Comparison of ENCODE assay signal across 9 mouse cellular contexts in genomic region chr7:141070058-141070862, GRCm38 (mm10). TPM values are rescaled to one million over a fixed set of nuclear protein-coding genes. Genes with fewer than 3 reads are reported as not detected.
DNase-seq lines count a peak whose midpoint lies in the region; ATAC-seq and TF ChIP-seq lines count a peak whose summit lies in the region.
"Had no signal": no experiment of that assay in that cellular context is flagged by ENCODE, and none has a peak within 500 bp of the region (broad histone marks: within the 10 kb centered on the region; RNA-seq: fewer than 3 reads in every experiment).

No protein-coding gene starts in this region.

- H3K4me2 ChIP-seq in intestine, postnatal 0 days (replicated peaks; ENCODE audit: low read depth), result peak overlapping the region; percentile 73
- peak overlapping the region; percentile 74 for H3K4me2 ChIP-seq in limb, embryonic 11.5 days (ENCODE audit: low read depth, severe bottlenecking)
- peak overlapping the region; percentile 62 for H3K4me2 ChIP-seq in midbrain, embryonic 12.5 days (replicated peaks)

- H3K27me3 ChIP-seq in intestine, postnatal 0 days (replicated peaks; ENCODE audit: control insufficient read depth, insufficient read depth, low read length), result peaks cover 7% of the 10 kb centered on the region
- peaks cover 18% of the 10 kb centered on the region for H3K27me3 ChIP-seq in limb, embryonic 11.5 days (ENCODE audit: control insufficient read depth, insufficient read depth, low read length)
- peaks cover 25% of the 10 kb centered on the region for H3K27me3 ChIP-seq in midbrain, embryonic 12.5 days
- peaks cover 5% of the 10 kb centered on the region for H3K27me3 ChIP-seq in spleen, adult 2 months (ENCODE audit: control insufficient read depth, insufficient read depth, low read length)

- H3K9ac ChIP-seq in intestine, postnatal 0 days (ENCODE audit: low read depth, low read length), result peak overlapping the region; percentile 45
- H3K9ac ChIP-seq in limb, embryonic 11.5 days (ENCODE audit: low read length), result peak overlapping the region; percentile 63
- H3K9ac ChIP-seq in midbrain, embryonic 12.5 days (replicated peaks), result peak overlapping the region; percentile 55

- H3K4me1 ChIP-seq in intestine, postnatal 0 days (replicated peaks; ENCODE audit: control insufficient read depth, insufficient read depth, low read length), result no peaks in the 10 kb centered on the region
- H3K4me1 ChIP-seq in limb, embryonic 11.5 days (ENCODE audit: control insufficient read depth, insufficient read depth, low read length), result 0 out of 2 replicates have a peak, but pooled peaks cover 6% of the 10 kb centered on the region
- peaks cover 4% of the 10 kb centered on the region; the same call in 1 of the 2 replicates for H3K4me1 ChIP-seq in midbrain, embryonic 12.5 days
- peaks cover 4% of the 10 kb centered on the region; the same call in 1 of the 2 replicates for H3K4me1 ChIP-seq in spleen, adult 2 months (ENCODE audit: control insufficient read depth, insufficient read depth, insufficient read length)

- peak; percentile 77 for DNase-seq in 416B (ENCODE audit: low read depth)
- peak; percentile 67 to 77 for DNase-seq in adrenal gland, adult 18-20 months (ENCODE audit: low spot score in 2 of 2)
- peak; percentile 94 for DNase-seq in embryo, embryonic 10.5 days (ENCODE audit: low spot score)
- peak; percentile 53 to 71 for DNase-seq in gastrocnemius, postnatal 4 days (ENCODE audit: low spot score in 2 of 2)
- DNase-seq in limb, embryonic 11.5 days (ENCODE audit: low spot score), result peak; percentile 93
- DNase-seq in spleen, adult 2 months (ENCODE audit: low read depth in 1 of 2, low spot score in 2 of 2), result peak in 1 of 2 experiments; percentile 54

- no peak for TF ChIP-seq POLR2A in spleen, adult 2 months (IDR thresholded peaks at IDR 0.05; ENCODE audit: low read depth, low read length)

- H3K27ac ChIP-seq in intestine, postnatal 0 days (ENCODE audit: low read depth, low read length), result no peak overlapping the region
- H3K27ac ChIP-seq in limb, embryonic 11.5 days (replicated peaks; ENCODE audit: low read depth, low read length), result no peak overlapping the region
- peak overlapping the region; percentile 47 for H3K27ac ChIP-seq in midbrain, embryonic 12.5 days (replicated peaks)
- no peak overlapping the region for H3K27ac ChIP-seq in spleen, adult 2 months (ENCODE audit: insufficient read depth, low read length)

- ATAC-seq in intestine, postnatal 0 days, result no peak; the same call in 1 of the 2 replicates
- peak; percentile 31; the same call in 1 of the 2 replicates for ATAC-seq in limb, embryonic 11.5 days (ENCODE audit: insufficient number of reproducible peaks, low FRiP score, low TSS enrichment, low read depth)
- peak; percentile 42 for ATAC-seq in midbrain, embryonic 12.5 days (ENCODE audit: low FRiP score, low read depth)

- 0 out of 2 replicates have a peak, but pooled peaks cover under 1% of the 10 kb centered on the region for H3K36me3 ChIP-seq in intestine, postnatal 0 days (ENCODE audit: control insufficient read depth, insufficient read depth)
- H3K36me3 ChIP-seq in limb, embryonic 11.5 days (ENCODE audit: control insufficient read depth, insufficient read depth, low read length), result peaks cover 7% of the 10 kb centered on the region
- peaks cover 34% of the 10 kb centered on the region for H3K36me3 ChIP-seq in midbrain, embryonic 12.5 days
- no peaks in the 10 kb centered on the region for H3K36me3 ChIP-seq in spleen, adult 2 months (ENCODE audit: control insufficient read depth, insufficient read depth, low read length)

- H3K9me3 ChIP-seq in intestine, postnatal 0 days (ENCODE audit: control insufficient read depth), result no peaks in the 10 kb centered on the region
- no peaks in the 10 kb centered on the region for H3K9me3 ChIP-seq in limb, embryonic 11.5 days (ENCODE audit: control insufficient read depth, low read length)
- no peaks in the 10 kb centered on the region for H3K9me3 ChIP-seq in midbrain, embryonic 12.5 days

- H3K4me3 ChIP-seq in intestine, postnatal 0 days (ENCODE audit: low read depth, low read length), result peak overlapping the region; percentile 36
- peak overlapping the region; percentile 27 for H3K4me3 ChIP-seq in limb, embryonic 11.5 days (ENCODE audit: low read depth, low read length)
- H3K4me3 ChIP-seq in midbrain, embryonic 12.5 days, result peak overlapping the region; percentile 33
- H3K4me3 ChIP-seq in spleen, adult 2 months (ENCODE audit: extremely low read depth, insufficient read depth, insufficient read length), result peak overlapping the region; percentile 39; the same call in 1 of the 2 replicates
- H3K4me3 ChIP-seq: erythroblast, embryonic 14.5 days had no signal

- WGBS in intestine, postnatal 0 days, result 1% methylated on average over 51 of the region's 51 CpGs
- 1% methylated on average over 51 of the region's 51 CpGs for WGBS in limb, embryonic 11.5 days
- WGBS in midbrain, embryonic 12.5 days, result 2% methylated on average over 51 of the region's 51 CpGs
- WGBS in spleen, adult 2 months, result 5% methylated on average over 51 of the region's 51 CpGs

- TF ChIP-seq CTCF in intestine, postnatal 0 days (IDR thresholded peaks at IDR 0.05; ENCODE audit: low read depth), result peak; percentile 91
- peak; percentile 46; the same call in 1 of the 2 replicates for TF ChIP-seq CTCF in spleen, adult 2 months (IDR thresholded peaks at IDR 0.05; ENCODE audit: extremely low read depth, insufficient read depth, insufficient read length, insufficient replicate concordance)

RNA-seq across cellular contexts. Expression of gene Pkp3, which starts 7.8 kb away (rescaled TPM):
- total RNA-seq in adrenal gland, adult 18-20 months (2021), result 1 to 10 TPM; 1.8 to 3.3 TPM
- total RNA-seq in gastrocnemius, postnatal 4 days (2021), result under 1 TPM; 0.25 to 0.54 TPM
- polyA plus RNA-seq in intestine, postnatal 0 days (2015; fragmentation: Nextera tagmentation; extraction: Ambion mirVana), result 35.3 and 38.6 TPM in 2 replicates
- polyA plus RNA-seq in limb, embryonic 11.5 days (2014; fragmentation: Nextera tagmentation; extraction: Ambion mirVana), result 3.3 and 3.9 TPM in 2 replicates
- 1.6 and 1.8 TPM in 2 replicates for polyA plus RNA-seq in midbrain, embryonic 12.5 days (2016; fragmentation: Nextera tagmentation; extraction: Ambion mirVana)
- 30.1 and 36.7 TPM in 2 replicates for polyA plus RNA-seq in spleen, adult 2 months (2012; rRNA removed)

RNA-seq across cellular contexts. Expression of gene B4galnt4, which starts 9.4 kb away (rescaled TPM):
- 1 to 10 TPM; 1.3 to 2.7 TPM for total RNA-seq in adrenal gland, adult 18-20 months (2021)
- total RNA-seq in gastrocnemius, postnatal 4 days (2021), result under 1 TPM; 0.22 to 0.62 TPM
- 1.9 and 2.9 TPM in 2 replicates for polyA plus RNA-seq in intestine, postnatal 0 days (2015; fragmentation: Nextera tagmentation; extraction: Ambion mirVana)
- 19.1 and 20.0 TPM in 2 replicates for polyA plus RNA-seq in limb, embryonic 11.5 days (2014; fragmentation: Nextera tagmentation; extraction: Ambion mirVana)
- 41.9 and 45.3 TPM in 2 replicates for polyA plus RNA-seq in midbrain, embryonic 12.5 days (2016; fragmentation: Nextera tagmentation; extraction: Ambion mirVana)
- 0.79 and 1.9 TPM in 2 replicates for polyA plus RNA-seq in spleen, adult 2 months (2012; rRNA removed)

RNA-seq across cellular contexts. Expression of gene Sigirr, which starts 30.1 kb away (rescaled TPM):
- 1 to 10 TPM; 2.0 to 2.7 TPM for total RNA-seq in adrenal gland, adult 18-20 months (2021)
- total RNA-seq in gastrocnemius, postnatal 4 days (2021), result 1 to 10 TPM; 2.9 to 3.7 TPM
- polyA plus RNA-seq in intestine, postnatal 0 days (2015; fragmentation: Nextera tagmentation; extraction: Ambion mirVana), result 42.1 and 43.2 TPM in 2 replicates
- polyA plus RNA-seq in limb, embryonic 11.5 days (2014; fragmentation: Nextera tagmentation; extraction: Ambion mirVana), result 1.9 and 2.8 TPM in 2 replicates
- 1.6 and 1.7 TPM in 2 replicates for polyA plus RNA-seq in midbrain, embryonic 12.5 days (2016; fragmentation: Nextera tagmentation; extraction: Ambion mirVana)
- polyA plus RNA-seq in spleen, adult 2 months (2012; rRNA removed), result 35.8 and 45.5 TPM in 2 replicates

RNA-seq across cellular contexts. Expression of gene Gm17387, which starts 41.3 kb away (rescaled TPM):
- total RNA-seq in adrenal gland, adult 18-20 months (2021), result not detected
- total RNA-seq in gastrocnemius, postnatal 4 days (2021), result not detected
- not detected in 2 replicates for polyA plus RNA-seq in intestine, postnatal 0 days (2015; fragmentation: Nextera tagmentation; extraction: Ambion mirVana)
- not detected in 2 replicates for polyA plus RNA-seq in limb, embryonic 11.5 days (2014; fragmentation: Nextera tagmentation; extraction: Ambion mirVana)
- not detected in 2 replicates for polyA plus RNA-seq in midbrain, embryonic 12.5 days (2016; fragmentation: Nextera tagmentation; extraction: Ambion mirVana)
- polyA plus RNA-seq in spleen, adult 2 months (2012; rRNA removed), result not detected in 2 replicates
- polyA plus RNA-seq: erythroblast, embryonic 14.5 days had no signal

RNA-seq across cellular contexts. Expression of gene Ano9, which starts 47.3 kb away (rescaled TPM):
- under 1 TPM; 0.20 to 0.32 TPM for total RNA-seq in adrenal gland, adult 18-20 months (2021)
- total RNA-seq in gastrocnemius, postnatal 4 days (2021), result not detected
- 46.8 and 50.1 TPM in 2 replicates for polyA plus RNA-seq in intestine, postnatal 0 days (2015; fragmentation: Nextera tagmentation; extraction: Ambion mirVana)
- 0.76 and 0.85 TPM in 2 replicates for polyA plus RNA-seq in limb, embryonic 11.5 days (2014; fragmentation: Nextera tagmentation; extraction: Ambion mirVana)
- not detected in 2 replicates for polyA plus RNA-seq in midbrain, embryonic 12.5 days (2016; fragmentation: Nextera tagmentation; extraction: Ambion mirVana)
- polyA plus RNA-seq in spleen, adult 2 months (2012; rRNA removed), result 0.02 and 0.23 TPM in 2 replicates
- polyA plus RNA-seq: erythroblast, embryonic 14.5 days had no signal
